Mouse (Mus musculus) stomach, postnatal 0 days (tissue): ENCODE measurements at regions not wholly inside any gene's neighbourhood (a gene's known extent, or its start where the extent isn't known, plus 50 kb on each side); places are given as distances from the start of the nearest gene placed in this dataset.

ENCODE experiments used
- CTCF ChIP-seq: IDR thresholded peaks from 2 replicates; pipeline ENCODE4 v1.5.1; 2016; ENCODE audit warnings: antibody characterized with exemption, low read depth, mild to moderate bottlenecking, moderate library complexity
- EP300 ChIP-seq: optimal IDR thresholded peaks from 2 replicates; pipeline ENCODE3; 2016; ENCODE audit warnings: antibody characterized with exemption

DNA sequence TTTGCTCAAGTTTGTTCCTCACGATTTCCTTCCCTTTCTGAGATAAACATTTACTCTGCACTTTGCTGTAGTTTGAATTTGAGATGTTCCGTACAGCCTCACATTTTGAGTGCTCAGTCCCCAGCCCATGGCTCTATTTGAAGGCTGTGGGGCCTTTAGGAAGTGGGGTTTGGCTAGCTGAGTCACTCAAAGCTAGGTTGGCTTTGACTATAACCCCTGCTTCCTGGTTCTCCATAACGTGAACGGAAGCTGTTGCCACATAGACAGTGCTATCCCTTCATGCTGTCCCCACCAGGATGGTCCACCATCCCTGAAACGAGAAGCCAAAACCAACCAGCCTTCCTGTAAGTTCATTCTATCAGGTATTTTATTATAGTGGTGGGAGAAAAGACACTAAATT is 111.1 kb downstream of the Evx1 start:
- no peak for TF ChIP-seq CTCF
- TF ChIP-seq EP300, result no peak
